Mouse (Mus musculus) gastrocnemius, adult 2 months (tissue): Measurements from ENCODE around the gene Ppfibp1. TPM values are rescaled to one million over a fixed set of nuclear protein-coding genes. Genes with fewer than 3 reads are reported as not detected.

ENCODE experiments used
- DNase-seq: peaks from one replicate; pipeline ENCODE4 v3.0.0; 2022
- H3K27ac ChIP-seq: fragments of 200-600 bp; 2 replicates; pipeline ENCODE4 v1.8.1; 2022; ENCODE audit warnings: mild to moderate bottlenecking
- H3K4me3 ChIP-seq: fragments of 200-600 bp; 2 replicates; pipeline ENCODE4 v1.8.1; 2022; ENCODE audit warnings: mild to moderate bottlenecking, moderate library complexity
- CTCF ChIP-seq: fragments of 200-600 bp; IDR thresholded peaks from 2 replicates; pipeline ENCODE4 v1.8.1; 2022; ENCODE audit warnings: antibody characterized with exemption, mild to moderate bottlenecking, moderate library complexity
- intact Hi-C: fragments of 180-260 bp; cut with DNase I; formaldehyde crosslinking; loops from one replicate; pipeline ENCODE4 v1.15.1; 2025
- total RNA-seq, 2 experiments: library from RNA; stranded (reverse); gene quantifications; 2 replicates each; pipeline ENCODE4 v1.2.3; 2021

Gene Ppfibp1
- total RNA-seq, 2 experiments from 2014 or later: 40.3 to 44.8 TPM

GRCm38 (mm10) chr6:146959908-146960680 is 71.8 kb downstream of the Ppfibp1 start:
- intact Hi-C loops: no loop called here
- H3K4me3 ChIP-seq: no peak overlapping the region
- DNase-seq: peak; percentile 24
- no peak for TF ChIP-seq CTCF
- H3K27ac ChIP-seq: peak overlapping the region; percentile 56

GRCm38 (mm10) chr6:146960956-146961355 is 72.7 kb downstream of the Ppfibp1 start:
- H3K27ac ChIP-seq: peak overlapping the region; percentile 56
- DNase-seq: no peak
- intact Hi-C loops: no loop called here
- no peak for TF ChIP-seq CTCF
- H3K4me3 ChIP-seq: no peak overlapping the region

DNA sequence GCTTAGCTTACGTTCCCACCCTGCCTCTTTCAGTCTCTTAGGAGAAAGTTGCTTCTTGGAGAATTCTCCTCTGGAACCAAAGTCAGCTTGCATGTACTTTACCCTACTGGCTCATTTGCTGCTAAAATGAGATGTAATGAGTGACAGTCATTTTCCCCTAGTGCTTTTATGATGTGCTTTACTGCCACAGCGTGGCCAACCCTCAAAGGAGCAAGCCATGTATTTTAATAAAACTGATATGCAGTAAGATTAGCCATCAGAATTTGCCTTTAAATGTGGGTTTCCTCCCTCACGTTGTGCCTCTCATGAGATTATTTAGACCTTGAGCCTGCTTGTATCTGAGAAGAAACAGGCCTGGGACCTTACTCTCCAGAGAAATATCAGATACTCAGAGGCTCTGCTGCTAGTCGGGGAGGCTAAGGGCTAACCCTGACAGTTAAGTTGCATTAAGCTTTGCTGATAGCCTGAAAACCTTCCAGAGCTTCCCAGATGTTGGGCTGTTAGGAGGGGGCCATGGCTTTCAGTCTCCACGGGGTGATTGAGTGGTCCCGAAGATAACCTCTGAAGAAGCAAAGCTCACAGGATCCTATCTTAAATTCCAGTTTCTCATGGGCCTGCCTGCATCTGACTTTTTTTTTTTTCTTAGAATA is 73.7 kb downstream of the Ppfibp1 start:
- no peak for DNase-seq
- H3K4me3 ChIP-seq: no peak overlapping the region
- peak overlapping the region; percentile 54 for H3K27ac ChIP-seq
- peak; percentile 59 for TF ChIP-seq CTCF
- intact Hi-C loops: no loop called here

DNA sequence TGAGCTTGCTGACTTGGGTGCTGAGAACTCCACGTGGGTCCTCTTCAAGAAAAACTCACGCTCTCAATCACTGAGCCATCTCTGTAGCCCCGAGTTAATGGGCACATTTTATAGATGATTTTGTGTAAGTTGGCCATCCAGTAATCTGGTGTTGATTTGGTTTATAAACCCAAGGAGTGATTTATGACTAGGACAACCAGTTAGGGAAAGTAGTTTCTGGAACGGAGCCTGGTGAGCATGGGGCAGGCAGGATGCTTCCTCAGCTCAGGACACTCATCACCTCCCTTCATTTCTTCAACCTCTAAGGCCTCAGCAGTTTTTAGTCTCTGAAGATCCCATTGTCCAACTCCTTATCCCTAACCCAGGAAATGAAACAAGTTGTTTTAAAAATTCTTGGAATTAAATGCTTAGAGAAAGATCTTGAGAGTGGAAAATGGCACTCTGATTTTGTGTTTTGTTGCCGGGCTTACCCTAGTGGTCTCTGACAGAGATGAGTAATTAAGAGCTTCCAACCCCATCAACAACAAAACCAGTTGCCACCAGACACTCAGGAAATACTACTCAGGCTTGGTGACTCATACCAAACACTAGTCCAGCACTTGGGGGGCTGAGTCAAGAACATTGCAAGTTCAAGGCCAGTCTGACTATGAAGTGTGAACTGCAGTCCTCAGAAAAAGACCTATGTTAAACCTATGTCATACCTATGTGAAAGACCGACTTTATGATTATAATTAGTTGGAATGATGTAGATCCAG is 75.3 kb downstream of the Ppfibp1 start:
- H3K27ac ChIP-seq: no peak overlapping the region
- no peak for DNase-seq
- TF ChIP-seq CTCF: no peak
- no peak overlapping the region for H3K4me3 ChIP-seq
- intact Hi-C loops: no loop called here

DNA sequence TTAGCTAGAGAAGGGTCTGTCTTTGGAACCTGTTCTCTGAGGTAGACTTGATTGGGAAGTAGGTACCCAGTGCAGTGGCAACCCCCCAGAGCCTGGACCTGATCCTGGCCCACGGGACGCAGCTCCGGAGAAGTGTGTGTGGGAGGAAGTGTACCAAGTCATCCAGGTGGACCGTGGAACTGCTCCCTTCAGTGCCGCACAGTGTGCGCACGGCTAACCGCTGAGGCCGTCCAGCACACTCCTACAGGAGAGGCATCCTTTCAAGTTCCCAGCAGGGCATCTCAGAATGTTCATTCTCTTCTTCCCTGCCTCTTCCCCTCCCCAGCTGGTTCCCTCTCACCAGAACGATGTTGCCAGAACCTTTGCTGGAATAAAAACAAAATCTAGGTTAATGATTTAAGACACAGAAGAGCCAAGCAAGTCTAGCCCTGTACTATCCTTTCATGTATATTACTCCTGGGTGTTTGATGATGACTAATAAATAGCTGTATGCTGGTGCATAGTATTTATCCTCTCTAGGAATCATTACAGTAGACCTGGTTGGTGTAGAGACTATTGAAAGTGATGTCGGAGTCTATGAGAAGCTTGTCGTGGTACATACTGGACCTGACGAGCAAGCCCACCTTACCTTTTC is 77.0 kb downstream of the Ppfibp1 start:
- H3K27ac ChIP-seq: no peak overlapping the region
- DNase-seq: no peak
- intact Hi-C loops: no loop called here
- no peak for TF ChIP-seq CTCF
- no peak overlapping the region for H3K4me3 ChIP-seq

DNA sequence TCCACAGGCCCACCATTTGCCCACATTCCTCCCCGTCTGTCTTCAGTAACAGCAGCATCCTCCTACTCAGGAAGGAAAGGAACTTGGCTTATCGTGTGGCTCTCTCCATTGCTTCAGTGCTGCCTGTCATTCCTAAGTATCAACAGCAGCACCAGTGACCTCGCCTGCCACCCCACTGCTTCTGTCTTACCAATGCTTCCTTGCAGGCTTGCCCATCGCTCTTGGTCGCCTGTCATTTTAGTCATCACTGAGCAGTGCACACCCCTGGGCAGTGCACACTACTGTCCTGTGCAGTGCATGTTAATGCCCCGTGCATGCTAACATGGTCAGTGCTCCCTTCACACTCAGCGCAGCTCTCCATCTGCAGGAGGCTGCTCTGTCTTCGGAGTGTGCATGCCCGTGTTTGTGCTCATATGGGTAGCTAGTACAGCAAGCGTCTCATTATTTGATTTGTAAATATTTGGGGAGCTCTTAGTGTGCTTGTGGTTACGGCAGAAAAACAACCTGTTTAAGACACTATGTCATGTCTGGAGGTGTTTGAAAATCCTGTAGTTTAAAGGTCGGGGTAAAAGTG is 78.2 kb downstream of the Ppfibp1 start:
- no peak for TF ChIP-seq CTCF
- no peak overlapping the region for H3K27ac ChIP-seq
- intact Hi-C loops: no loop called here

DNA sequence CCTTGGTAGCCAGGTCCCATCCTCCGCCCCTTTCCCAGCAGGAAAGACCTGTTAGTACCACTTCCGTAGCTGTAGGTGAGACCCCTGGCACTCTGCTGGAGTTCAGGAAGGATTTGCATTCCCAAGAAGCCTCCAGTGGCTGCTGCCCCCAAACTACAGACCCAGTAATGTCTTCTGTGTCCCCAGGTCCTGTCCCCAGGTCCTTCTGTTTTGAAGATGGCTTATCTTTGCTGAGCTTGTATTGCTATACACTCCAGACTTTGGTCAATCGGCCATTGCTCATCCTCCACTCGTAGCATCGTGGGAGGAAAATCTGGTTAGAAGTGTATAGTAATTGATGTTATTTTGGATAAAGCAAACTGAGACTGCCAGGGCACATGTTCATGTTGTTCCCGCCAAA is 79.5 kb downstream of the Ppfibp1 start:
- no peak for TF ChIP-seq CTCF
- no peak overlapping the region for H3K27ac ChIP-seq
- no peak overlapping the region for H3K4me3 ChIP-seq
- no peak for DNase-seq
- intact Hi-C loops: no loop called here

More for the DNA sequence above, 78.2 kb downstream of the Ppfibp1 start:
- H3K4me3 ChIP-seq: no peak overlapping the region
- no peak for DNase-seq

DNA sequence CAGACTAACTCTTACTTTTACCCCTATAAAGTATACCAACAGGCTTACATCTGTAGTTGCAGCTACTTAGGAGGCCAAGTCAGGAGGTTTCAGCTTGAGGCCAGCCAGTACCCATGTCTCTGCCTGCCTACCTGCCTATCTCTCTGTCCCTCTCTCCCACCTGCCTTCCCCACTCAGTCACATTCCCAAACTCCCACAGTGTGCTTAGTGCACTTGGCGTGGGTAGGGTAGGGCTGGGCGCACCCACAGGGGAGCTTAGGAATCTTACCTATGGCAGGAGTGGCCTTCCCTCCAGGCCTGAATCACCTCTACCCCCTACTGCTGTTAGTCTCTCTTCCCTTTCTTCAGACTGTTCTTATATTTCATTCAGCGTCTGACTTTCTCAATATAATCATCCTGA is 82.5 kb downstream of the Ppfibp1 start:
- TF ChIP-seq CTCF: no peak
- Histone ChIP-seq H3K27ac (no peak overlapping the region), H3K4me3 (no peak overlapping the region)
- DNase-seq: no peak
- intact Hi-C loops: no loop called here

DNA sequence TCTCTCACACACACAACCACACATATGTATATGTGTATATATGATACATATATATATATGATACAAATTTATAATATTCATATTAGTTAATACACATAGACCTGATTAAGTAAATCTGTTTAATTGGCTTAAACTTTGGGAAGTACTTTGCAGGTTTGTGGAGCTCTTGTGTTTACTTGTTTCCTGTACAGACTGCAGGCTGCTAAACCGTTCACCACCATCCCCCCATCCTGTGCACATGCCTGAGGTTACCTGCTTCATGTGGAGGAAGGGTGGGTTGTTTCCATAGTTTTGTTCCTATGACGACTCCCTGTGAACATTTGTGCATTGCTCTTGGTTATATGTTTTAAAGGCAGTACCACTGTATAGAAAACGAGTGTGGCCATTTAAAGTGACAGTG is 83.1 kb downstream of the Ppfibp1 start:
- no peak for TF ChIP-seq CTCF
- Histone ChIP-seq H3K4me3 (no peak overlapping the region), H3K27ac (no peak overlapping the region)
- no peak for DNase-seq
- intact Hi-C loops: no loop called here

DNA sequence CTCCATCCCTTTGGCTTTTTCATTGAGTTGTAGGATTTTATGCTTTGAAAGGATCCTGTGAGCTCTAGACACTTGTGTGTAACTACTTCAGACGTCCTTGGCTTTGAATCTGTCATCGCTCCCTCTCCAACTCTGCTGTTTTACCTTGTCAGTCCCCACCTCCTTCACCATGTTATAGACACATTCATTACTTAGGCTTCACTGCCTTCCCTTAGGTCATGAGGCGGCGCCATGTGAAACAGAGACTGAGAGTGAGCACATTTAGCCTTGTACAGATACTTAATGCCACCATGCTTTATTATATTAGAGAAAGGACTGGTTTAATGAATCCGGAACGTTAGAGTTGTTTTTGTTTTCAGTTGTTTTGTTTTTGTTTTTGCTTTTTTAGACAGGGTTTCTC is 83.7 kb downstream of the Ppfibp1 start:
- TF ChIP-seq CTCF: no peak
- intact Hi-C loops: no loop called here
- H3K4me3 ChIP-seq: no peak overlapping the region
- H3K27ac ChIP-seq: no peak overlapping the region
- no peak for DNase-seq

DNA sequence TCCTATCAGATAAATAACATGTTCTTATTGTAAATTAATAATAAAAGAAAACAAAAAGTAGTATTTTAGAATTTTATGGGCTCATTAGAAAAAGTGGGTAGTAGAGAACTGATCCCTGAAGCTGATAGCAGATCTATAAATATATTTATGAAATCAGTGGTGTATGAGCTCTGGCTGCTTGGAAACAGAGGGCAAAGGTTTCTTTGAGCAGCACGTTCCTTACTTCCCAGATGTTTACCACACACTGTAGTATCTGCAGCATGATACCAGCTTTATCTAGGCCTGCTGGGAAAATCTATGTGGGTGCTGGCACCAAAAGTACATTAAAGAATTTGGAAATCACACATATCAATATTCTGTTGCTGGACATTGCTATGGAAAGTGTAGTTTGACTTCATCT is 84.5 kb downstream of the Ppfibp1 start:
- Histone ChIP-seq H3K4me3 (no peak overlapping the region), H3K27ac (no peak overlapping the region)
- DNase-seq: no peak
- intact Hi-C loops: no loop called here
- TF ChIP-seq CTCF: no peak

DNA sequence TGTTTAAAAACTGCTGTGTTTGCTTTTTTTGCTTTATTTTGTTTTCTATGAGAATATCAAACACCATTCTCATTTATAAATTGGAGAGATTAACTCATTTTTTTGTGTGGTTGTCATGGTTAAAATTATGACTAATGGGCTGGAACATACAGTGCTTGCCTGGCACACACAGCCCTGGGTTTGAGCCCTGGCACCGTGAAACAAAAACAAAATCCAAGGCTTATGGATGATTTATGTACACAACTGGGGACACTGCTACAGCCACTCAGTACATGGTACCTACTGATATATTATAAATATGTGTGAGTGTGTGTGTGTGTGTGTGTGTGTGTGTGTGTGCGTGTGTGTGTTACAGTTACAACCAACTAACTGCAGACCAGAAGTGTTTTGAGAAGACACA is 85.1 kb downstream of the Ppfibp1 start:
- intact Hi-C loops: no loop called here
- DNase-seq: no peak
- no peak overlapping the region for H3K4me3 ChIP-seq
- TF ChIP-seq CTCF: no peak
- H3K27ac ChIP-seq: no peak overlapping the region

DNA sequence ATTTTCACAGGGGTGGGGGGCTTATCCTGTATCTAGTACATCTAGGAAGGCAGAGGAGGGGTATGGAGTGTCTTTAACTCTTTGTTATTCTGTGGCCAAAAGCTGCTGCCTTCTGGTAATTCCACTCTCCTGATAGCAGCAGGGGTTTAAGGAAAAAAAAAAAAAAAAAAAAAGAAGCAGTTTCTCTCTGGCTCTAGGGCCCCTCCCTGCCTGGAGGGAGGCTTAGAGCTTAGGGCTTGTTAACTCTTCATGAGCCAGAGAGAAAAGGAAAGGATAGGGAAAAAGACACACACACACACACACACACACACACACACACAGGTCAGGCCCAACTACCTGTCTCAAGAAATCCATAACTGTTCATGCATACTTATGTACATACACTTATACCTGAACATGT is 85.5 kb downstream of the Ppfibp1 start:
- no peak overlapping the region for H3K27ac ChIP-seq
- no peak for TF ChIP-seq CTCF
- no peak overlapping the region for H3K4me3 ChIP-seq
- no peak for DNase-seq
- intact Hi-C loops: no loop called here
